Mouse (Mus musculus) olfactory bulb, adult 2 months (tissue): ENCODE measurements around the gene Cort.

Source experiments
- CTCF ChIP-seq: fragments of 200-500 bp; IDR thresholded peaks from 2 replicates; pipeline ENCODE4 v1.5.1; 2012; ENCODE audit warnings: low read depth, mild to moderate bottlenecking, low read length, moderate library complexity; ENCODE audit not compliant: insufficient read depth
- POLR2A ChIP-seq: fragments of 200-500 bp; IDR thresholded peaks from 2 replicates; pipeline ENCODE4 v1.6.1; 2012; ENCODE audit warnings: mild to moderate bottlenecking, low read depth, low read length, moderate library complexity; ENCODE audit not compliant: insufficient read depth

DNA sequence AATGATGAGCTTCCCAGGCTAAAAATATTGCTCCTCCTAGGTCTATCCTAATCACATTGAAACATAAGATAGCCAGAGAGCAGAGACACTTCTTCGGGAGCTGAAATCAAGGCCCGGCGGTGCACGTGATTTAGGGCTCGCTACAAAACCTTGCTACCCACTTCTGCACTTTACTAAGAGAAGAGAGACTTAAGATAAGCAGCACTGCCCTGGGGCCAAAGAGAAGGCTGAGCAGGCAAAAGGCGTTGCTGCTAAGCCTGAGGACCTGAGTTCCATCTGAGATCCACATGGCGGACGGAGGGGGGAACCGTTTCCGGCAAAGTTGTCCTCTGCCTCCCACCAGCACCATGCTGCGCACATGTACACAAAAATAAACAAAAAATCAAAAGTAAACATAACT is 28.0 kb downstream of the Cort start:
- TF ChIP-seq CTCF (no peak), POLR2A (no peak)
